Mouse (Mus musculus) CD4-positive, CD25-positive, alpha-beta regulatory T cell, adult 4 months (primary cell): Measurements from ENCODE around the gene Ythdf1. TPM values are rescaled to one million over a fixed set of nuclear protein-coding genes. Genes with fewer than 3 reads are reported as not detected.

Experiments
- ATAC-seq: one replicate; pipeline ENCODE4 v1.8.0; 2017
- polyA plus RNA-seq, 2 experiments: library from polyadenylated mRNA; unstranded; fragments of 100-300 nt; shearing (Covaris generic); gene quantifications; one replicate each; pipeline ENCODE4 v1.2.1; 2017

The Ythdf1 gene
- polyA plus RNA-seq, 2 experiments from 2014 or later = 7.5 to 9.2 TPM

GRCm38 (mm10) chr2:180870006-180870405 lies 50.7 kb downstream of the Ythdf1 start:
- ATAC-seq = no peak

- no peak for ATAC-seq
These were observed 59.2 kb downstream of the Ythdf1 start for GRCm38 (mm10) chr2:180861561-180861960.

- ATAC-seq = no peak
These were observed 63.6 kb downstream of the Ythdf1 start for GRCm38 (mm10) chr2:180857121-180857520.

- no peak for ATAC-seq
These were observed 65.7 kb downstream of the Ythdf1 start for GRCm38 (mm10) chr2:180855005-180855544.

Other genes starting within 250 kb of the Ythdf1 start
- gene Dido1, start 210.9 kb downstream of the Ythdf1 start, polyA plus RNA-seq = 10 to 100 TPM; 49.7 to 73.1 TPM
- 10 to 100 TPM; 11.4 to 22.0 TPM for gene Gid8, start 210.8 kb downstream of the Ythdf1 start, polyA plus RNA-seq
- 100 to 1,000 TPM in 1 of 2 experiments, 10 to 100 TPM in 1; 77.3 to 114 TPM for gene Slc17a9, start 195.7 kb downstream of the Ythdf1 start, polyA plus RNA-seq
- gene Bhlhe23, start 144.0 kb downstream of the Ythdf1 start, polyA plus RNA-seq = not detected
- not detected for gene Birc7, start 8.1 kb upstream of the Ythdf1 start, polyA plus RNA-seq
- not detected for gene Nkain4, start 33.8 kb upstream of the Ythdf1 start, polyA plus RNA-seq
- gene Arfgap1, start 46.3 kb upstream of the Ythdf1 start, polyA plus RNA-seq = 10 to 100 TPM; 42.6 to 73.0 TPM
- gene Col20a1, start 65.6 kb upstream of the Ythdf1 start, polyA plus RNA-seq = under 1 TPM; 0.36 to 0.38 TPM
- gene Chrna4, start 122.6 kb upstream of the Ythdf1 start, polyA plus RNA-seq = not detected
- not detected for gene Kcnq2, start 214.4 kb upstream of the Ythdf1 start, polyA plus RNA-seq
- gene Eef1a2, start 236.1 kb upstream of the Ythdf1 start, polyA plus RNA-seq = not detected